Mouse (Mus musculus): ENCODE data around the gene Prrx2.

DNA sequence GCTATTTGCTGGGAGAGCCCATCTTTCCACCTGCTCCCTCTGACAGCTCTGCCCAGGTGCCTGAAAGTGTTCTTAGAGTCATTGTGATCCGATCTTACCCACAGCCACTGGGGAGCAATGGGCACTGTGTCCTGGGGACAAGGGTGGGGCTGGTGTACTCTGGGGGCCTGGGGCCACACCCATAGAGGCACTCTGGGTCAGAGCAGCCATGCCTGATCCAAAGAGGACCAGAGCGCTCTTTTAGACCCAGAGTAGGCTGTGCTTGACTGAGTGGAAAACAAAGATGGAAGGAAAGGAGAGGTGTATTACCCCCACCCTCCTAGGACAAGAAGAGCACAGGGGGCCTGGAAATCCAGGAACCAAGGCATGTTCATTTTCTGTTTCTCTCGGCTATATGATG, 31.2 kb upstream of the Prrx2 start, which contains the start of gene 1700001O22Rik:
- TF ChIP-seq CTCF (IDR thresholded peaks at IDR 0.05; ENCODE audit: insufficient read depth, low read length) (no peak), POLR2A (IDR thresholded peaks at IDR 0.05; ENCODE audit: borderline replicate concordance, extremely low read depth, low read depth, low read length) (no peak)

Data from lung, adult 2 months (tissue).